Mouse (Mus musculus): ENCODE data around the gene Olfr1162. TPM values are rescaled to one million over a fixed set of nuclear protein-coding genes. Genes with fewer than 3 reads are reported as not detected.

Olfr1162 gene
- polyA plus RNA-seq, 1 experiment = not detected

- Histone ChIP-seq H3K27ac (ENCODE audit: insufficient read depth, low read length) (no peak within 1 kb of the TSS), H3K36me3 (ENCODE audit: control insufficient read depth, insufficient read depth, low read length, poor library complexity, severe bottlenecking) (no peaks in the 10 kb centered on the region), H3K9ac (ENCODE audit: low read depth, poor library complexity, severe bottlenecking) (no peak within 1 kb of the TSS), H3K4me1 (ENCODE audit: control insufficient read depth, insufficient read depth, low read length) (no peaks in the 10 kb centered on the region), H3K9me3 (replicated peaks; ENCODE audit: control insufficient read depth, insufficient read depth, low read length, poor library complexity, severe bottlenecking) (no peaks in the 10 kb centered on the region), H3K27me3 (ENCODE audit: control insufficient read depth, insufficient read depth, low read length, poor library complexity, severe bottlenecking) (no peaks in the 10 kb centered on the region), H3K4me3 (ENCODE audit: low read depth, low read length) (no peak within 1 kb of the TSS)
- TF ChIP-seq POLR2A (IDR thresholded peaks at IDR 0.05; ENCODE audit: insufficient read depth, low read length) = no peak
- TF ChIP-seq EP300 (IDR thresholded peaks at IDR 0.05; ENCODE audit: insufficient read depth, low read depth, low read length) = no peak
- no peak for TF ChIP-seq CTCF (IDR thresholded peaks at IDR 0.05; ENCODE audit: low read depth, low read length)
Measured at GRCm38 (mm10) chr2:88007515-88008318, 43.2 kb downstream of the Olfr1162 start, which contains the start of gene Olfr1160. Gene Olfr1160, minus strand, starts transcription at chr2:88008268.

Other genes with a start within 250 kb of the Olfr1162 start
- gene Olfr1145, start 241.3 kb downstream of the Olfr1162 start, polyA plus RNA-seq (2011; ENCODE audit: insufficient read depth, insufficient read length, low read depth, missing spikeins) = not detected in 2 replicates
- not detected in 2 replicates for gene Olfr1148, start 220.6 kb downstream of the Olfr1162 start, polyA plus RNA-seq (2011; ENCODE audit: insufficient read depth, insufficient read length, low read depth, missing spikeins)
- not detected in 2 replicates for gene Olfr1150-ps1, start 207.1 kb downstream of the Olfr1162 start, polyA plus RNA-seq (2011; ENCODE audit: insufficient read depth, insufficient read length, low read depth, missing spikeins)
- not detected in 2 replicates for gene Olfr1151, start 195.3 kb downstream of the Olfr1162 start, polyA plus RNA-seq (2011; ENCODE audit: insufficient read depth, insufficient read length, low read depth, missing spikeins)
- not detected in 2 replicates for gene Olfr1152, start 184.6 kb downstream of the Olfr1162 start, polyA plus RNA-seq (2011; ENCODE audit: insufficient read depth, insufficient read length, low read depth, missing spikeins)
- not detected in 2 replicates for gene Olfr1153, start 156.2 kb downstream of the Olfr1162 start, polyA plus RNA-seq (2011; ENCODE audit: insufficient read depth, insufficient read length, low read depth, missing spikeins)
- not detected in 2 replicates for gene Olfr1154, start 146.0 kb downstream of the Olfr1162 start, polyA plus RNA-seq (2011; ENCODE audit: insufficient read depth, insufficient read length, low read depth, missing spikeins)
- gene Olfr1155, start 106.0 kb downstream of the Olfr1162 start, polyA plus RNA-seq (2011; ENCODE audit: insufficient read depth, insufficient read length, low read depth, missing spikeins) = not detected in 2 replicates
- gene Olfr1156, start 98.0 kb downstream of the Olfr1162 start, polyA plus RNA-seq (2011; ENCODE audit: insufficient read depth, insufficient read length, low read depth, missing spikeins) = not detected in 2 replicates
- not detected in 2 replicates for gene Olfr1157, start 82.8 kb downstream of the Olfr1162 start, polyA plus RNA-seq (2011; ENCODE audit: insufficient read depth, insufficient read length, low read depth, missing spikeins)
- gene Olfr74, start 76.5 kb downstream of the Olfr1162 start, polyA plus RNA-seq (2011; ENCODE audit: insufficient read depth, insufficient read length, low read depth, missing spikeins) = not detected in 2 replicates
- gene Olfr1158, start 61.0 kb downstream of the Olfr1162 start, polyA plus RNA-seq (2011; ENCODE audit: insufficient read depth, insufficient read length, low read depth, missing spikeins) = not detected in 2 replicates
- not detected in 2 replicates for gene Olfr1160, start 42.9 kb downstream of the Olfr1162 start, polyA plus RNA-seq (2011; ENCODE audit: insufficient read depth, insufficient read length, low read depth, missing spikeins)
- gene Olfr1161, start 28.4 kb downstream of the Olfr1162 start, polyA plus RNA-seq (2011; ENCODE audit: insufficient read depth, insufficient read length, low read depth, missing spikeins) = not detected in 2 replicates
- gene Olfr73, start 13.4 kb downstream of the Olfr1162 start, polyA plus RNA-seq (2011; ENCODE audit: insufficient read depth, insufficient read length, low read depth, missing spikeins) = not detected in 2 replicates
- gene Olfr1163, start 20.7 kb upstream of the Olfr1162 start, polyA plus RNA-seq (2011; ENCODE audit: insufficient read depth, insufficient read length, low read depth, missing spikeins) = not detected in 2 replicates
- not detected in 2 replicates for gene Olfr1164, start 42.8 kb upstream of the Olfr1162 start, polyA plus RNA-seq (2011; ENCODE audit: insufficient read depth, insufficient read length, low read depth, missing spikeins)
- gene Olfr1166, start 77.1 kb upstream of the Olfr1162 start, polyA plus RNA-seq (2011; ENCODE audit: insufficient read depth, insufficient read length, low read depth, missing spikeins) = not detected in 2 replicates
- gene Olfr1167, start 104.1 kb upstream of the Olfr1162 start, polyA plus RNA-seq (2011; ENCODE audit: insufficient read depth, insufficient read length, low read depth, missing spikeins) = not detected in 2 replicates
- not detected in 2 replicates for gene Olfr1168, start 130.8 kb upstream of the Olfr1162 start, polyA plus RNA-seq (2011; ENCODE audit: insufficient read depth, insufficient read length, low read depth, missing spikeins)
- not detected in 2 replicates for gene Olfr1170, start 177.2 kb upstream of the Olfr1162 start, polyA plus RNA-seq (2011; ENCODE audit: insufficient read depth, insufficient read length, low read depth, missing spikeins)
- gene Olfr1173, start 228.7 kb upstream of the Olfr1162 start, polyA plus RNA-seq (2011; ENCODE audit: insufficient read depth, insufficient read length, low read depth, missing spikeins) = 0.10 and 0.24 TPM in 2 replicates